Mouse (Mus musculus): ENCODE measurements around the gene Mob1b. TPM values are rescaled to one million over a fixed set of nuclear protein-coding genes. Genes with fewer than 3 reads are reported as not detected.

The Mob1b gene
- polyA plus RNA-seq, 1 experiment from 2014 or later: 11.9 TPM

DNA sequence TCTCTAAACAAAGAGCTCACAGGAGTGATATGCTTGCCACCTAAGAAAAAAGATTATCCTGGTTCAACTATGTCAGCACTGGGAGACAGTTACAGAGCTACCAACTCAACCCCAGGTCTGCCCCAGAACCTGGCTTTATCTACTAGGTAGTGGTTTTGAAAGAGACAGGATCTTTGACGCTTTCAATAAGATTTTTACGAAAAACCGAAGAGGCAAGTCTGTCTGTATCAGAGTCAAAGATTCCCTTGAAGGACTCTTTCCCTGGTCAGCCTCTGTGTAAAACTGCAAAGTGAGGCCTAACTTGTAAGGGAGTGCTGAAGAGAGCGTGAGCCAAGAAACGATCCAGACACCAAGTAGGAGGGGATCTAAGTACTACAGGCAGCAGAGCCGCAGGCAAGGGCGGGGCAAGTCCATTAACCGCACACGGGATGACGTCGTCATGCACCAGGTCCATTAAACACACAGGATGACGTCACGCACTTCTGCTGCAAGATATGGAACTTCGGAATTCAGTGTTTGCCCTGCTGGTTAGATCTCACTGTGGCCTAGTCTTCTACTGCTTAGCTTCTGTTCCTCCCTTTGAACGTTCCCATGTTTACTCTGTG, 32.0 kb upstream of the Mob1b start:
- no peak overlapping the region for H3K9ac ChIP-seq
- H3K9me3 ChIP-seq: no peaks in the 10 kb centered on the region
- H3K4me3 ChIP-seq: no peak overlapping the region
- no peaks in the 10 kb centered on the region for H3K36me3 ChIP-seq
- no peak overlapping the region for H3K27ac ChIP-seq
- no peaks in the 10 kb centered on the region for H3K4me1 ChIP-seq
- 59% methylated on average over 15 of the region's 15 CpGs for WGBS
- H3K4me2 ChIP-seq: no peak overlapping the region
- ATAC-seq (ENCODE audit: borderline replicate concordance, extremely low read depth, low FRiP score, low TSS enrichment): peak; percentile 55; the same call in 1 of the 2 replicates
- peaks cover 7% of the 10 kb centered on the region; the same call in 1 of the 2 replicates for H3K27me3 ChIP-seq

DNA sequence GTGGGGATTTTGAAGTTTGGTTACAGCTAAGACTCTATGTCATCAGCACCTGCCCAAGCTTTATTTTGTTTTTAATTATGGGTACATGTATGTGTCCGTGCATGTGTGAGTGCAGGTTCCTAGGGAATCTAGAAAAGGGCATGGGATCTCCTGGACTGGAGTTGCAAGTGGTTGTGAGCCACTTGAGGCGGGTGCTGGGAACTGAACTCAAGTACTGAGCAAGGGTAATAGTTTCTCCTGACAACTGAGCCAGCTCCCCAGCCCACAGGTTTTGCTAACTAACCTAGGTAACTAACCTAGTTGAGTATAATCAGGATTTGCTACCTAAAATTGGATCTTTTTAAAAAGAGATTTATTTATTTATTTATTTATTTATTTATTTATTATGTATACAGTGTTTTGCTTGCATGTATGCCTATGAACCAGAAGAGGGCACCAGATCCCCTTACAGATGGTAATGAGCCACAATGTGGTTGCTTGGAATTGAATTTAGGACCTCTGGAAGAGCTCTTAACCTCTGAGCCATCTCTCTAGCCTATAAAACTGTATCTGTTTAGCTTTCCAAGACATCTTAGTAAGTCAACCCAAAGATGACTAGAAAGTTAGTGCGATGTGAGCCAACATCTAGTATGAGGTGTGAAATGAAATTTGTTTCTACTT, 31.2 kb upstream of the Mob1b start:
- Histone ChIP-seq H3K9ac (no peak overlapping the region), H3K27me3 (peaks cover 7% of the 10 kb centered on the region; the same call in 1 of the 2 replicates), H3K36me3 (no peaks in the 10 kb centered on the region), H3K27ac (no peak overlapping the region), H3K4me3 (no peak overlapping the region), H3K4me1 (no peaks in the 10 kb centered on the region), H3K9me3 (no peaks in the 10 kb centered on the region), H3K4me2 (no peak overlapping the region)
- no peak for ATAC-seq (ENCODE audit: borderline replicate concordance, extremely low read depth, low FRiP score, low TSS enrichment)
- WGBS: 79% methylated on average over 3 of the region's 3 CpGs

DNA sequence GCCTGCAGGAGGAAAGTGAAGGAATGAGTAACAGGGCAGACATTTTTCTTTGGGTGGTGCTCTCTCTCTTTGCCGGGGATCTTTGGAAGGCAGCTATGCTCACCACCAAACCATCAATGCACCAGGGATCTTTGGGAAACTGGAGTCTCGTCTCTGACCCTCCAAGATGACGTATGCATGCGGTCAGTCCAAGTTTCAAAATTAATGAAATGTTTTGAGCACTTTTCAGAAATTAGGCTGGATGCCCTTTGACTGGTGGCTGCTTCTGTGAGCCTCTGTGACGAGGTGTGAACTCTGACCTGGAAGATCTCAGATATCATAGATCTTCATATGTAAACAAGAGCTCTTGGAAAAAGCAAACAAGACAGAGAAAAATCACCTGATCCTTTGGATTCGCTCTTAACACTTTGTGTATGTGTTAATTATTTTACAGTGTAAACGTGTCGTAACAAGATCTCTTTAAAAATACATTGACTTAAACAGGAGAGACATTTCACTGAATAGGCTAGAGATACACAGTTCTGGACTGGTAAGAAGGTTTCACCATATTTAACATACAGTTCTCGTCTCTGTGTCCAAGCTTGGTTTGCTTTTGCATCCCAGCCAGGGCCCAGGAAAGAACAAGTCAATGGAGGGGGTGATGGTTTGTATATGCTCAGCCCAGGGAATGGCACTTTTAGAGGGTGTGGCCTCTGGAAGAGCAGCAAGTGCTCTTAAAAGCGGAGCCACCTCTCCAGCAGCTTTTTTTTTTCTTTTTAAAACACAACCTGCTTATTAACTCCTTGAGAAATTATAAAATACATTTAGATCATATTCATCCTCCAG, 29.8 kb upstream of the Mob1b start:
- 0 out of 2 replicates have a peak, but pooled peaks cover under 1% of the 10 kb centered on the region for H3K27me3 ChIP-seq
- H3K4me1 ChIP-seq: no peaks in the 10 kb centered on the region
- no peaks in the 10 kb centered on the region for H3K9me3 ChIP-seq
- H3K4me3 ChIP-seq: no peak overlapping the region
- no peak for ATAC-seq (ENCODE audit: borderline replicate concordance, extremely low read depth, low FRiP score, low TSS enrichment)
- H3K4me2 ChIP-seq: no peak overlapping the region
- WGBS: 26% methylated on average over 10 of the region's 10 CpGs
- H3K36me3 ChIP-seq: no peaks in the 10 kb centered on the region
- no peak overlapping the region for H3K9ac ChIP-seq
- H3K27ac ChIP-seq: no peak overlapping the region

DNA sequence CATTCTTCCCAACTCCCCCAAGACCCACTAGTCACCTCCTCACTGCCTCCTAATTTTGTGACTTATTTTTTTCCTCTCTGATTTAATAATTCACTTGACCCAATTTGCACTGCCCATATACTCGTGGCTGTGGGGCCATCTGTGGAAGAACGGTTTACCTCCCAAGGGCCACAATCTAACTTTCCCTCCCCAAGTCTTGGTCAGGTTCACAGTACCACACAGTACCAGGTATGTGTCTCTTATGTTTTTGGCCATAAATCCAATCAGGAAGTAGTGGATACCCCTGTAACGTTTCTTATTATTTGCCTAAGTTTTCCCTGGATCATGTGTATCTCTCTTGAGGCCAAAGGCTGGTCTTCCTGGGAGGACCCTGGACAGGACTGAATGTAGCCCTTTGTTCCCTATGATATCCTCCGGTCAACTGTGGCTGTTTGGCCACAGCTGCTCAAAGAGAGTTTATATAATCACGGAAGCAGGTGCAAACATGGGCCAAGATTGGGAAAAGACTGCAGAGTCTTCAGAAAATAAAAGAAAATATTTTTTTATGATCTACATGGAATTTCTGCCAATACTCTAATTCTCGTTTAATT, 29.1 kb upstream of the Mob1b start:
- no peak for ATAC-seq (ENCODE audit: borderline replicate concordance, extremely low read depth, low FRiP score, low TSS enrichment)
- Histone ChIP-seq H3K4me1 (no peaks in the 10 kb centered on the region), H3K27ac (no peak overlapping the region), H3K4me3 (no peak overlapping the region), H3K4me2 (no peak overlapping the region), H3K9me3 (no peaks in the 10 kb centered on the region), H3K36me3 (no peaks in the 10 kb centered on the region), H3K27me3 (no peaks in the 10 kb centered on the region), H3K9ac (no peak overlapping the region)
- WGBS: 51% methylated on average over 6 of the region's 6 CpGs

DNA sequence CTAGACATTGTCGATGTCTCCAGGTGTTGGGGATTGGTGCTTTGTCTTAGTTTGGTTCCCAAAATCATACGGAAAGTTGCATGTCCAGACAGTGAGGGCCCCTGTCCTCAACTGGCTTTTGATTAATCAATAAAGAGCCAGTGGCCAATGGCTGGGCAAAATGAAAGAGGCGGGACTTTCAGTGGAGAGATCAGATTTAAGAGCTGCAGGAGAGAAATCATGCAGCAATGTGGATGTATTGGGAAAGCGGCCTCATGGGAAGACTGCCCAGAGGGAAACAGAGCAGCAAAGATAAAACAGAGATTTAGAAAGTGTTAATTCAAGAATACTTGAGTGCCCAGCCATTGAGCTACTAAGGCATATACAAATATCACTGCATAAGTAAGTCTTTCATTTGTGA, 28.1 kb upstream of the Mob1b start:
- WGBS: 83% methylated on average over 4 of the region's 4 CpGs
- Histone ChIP-seq H3K9ac (no peak overlapping the region), H3K36me3 (no peaks in the 10 kb centered on the region), H3K27me3 (no peaks in the 10 kb centered on the region), H3K4me3 (no peak overlapping the region), H3K27ac (no peak overlapping the region), H3K9me3 (no peaks in the 10 kb centered on the region), H3K4me1 (no peaks in the 10 kb centered on the region), H3K4me2 (no peak overlapping the region)
- ATAC-seq (ENCODE audit: borderline replicate concordance, extremely low read depth, low FRiP score, low TSS enrichment): no peak

DNA sequence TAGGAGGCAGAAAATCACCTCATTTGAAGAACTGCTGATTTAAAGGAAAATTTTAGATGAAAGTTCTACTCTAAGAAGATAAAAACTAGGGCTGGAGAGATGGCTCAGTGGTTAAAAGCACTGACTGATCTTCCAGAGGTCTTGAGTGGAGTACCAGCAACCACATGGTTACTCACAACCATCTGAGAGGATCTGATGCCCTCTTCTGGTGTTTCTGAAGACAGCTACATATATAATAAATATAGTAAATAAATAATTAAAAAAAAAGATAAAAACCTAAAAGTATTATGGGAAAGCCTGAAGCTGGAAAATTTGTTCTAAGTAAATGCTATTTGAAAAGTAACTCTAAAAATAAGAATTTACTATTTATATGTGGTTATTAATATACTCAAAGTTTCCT, 27.6 kb upstream of the Mob1b start:
- Histone ChIP-seq H3K36me3 (no peaks in the 10 kb centered on the region), H3K9ac (no peak overlapping the region), H3K4me3 (no peak overlapping the region), H3K4me2 (no peak overlapping the region), H3K4me1 (no peaks in the 10 kb centered on the region), H3K27me3 (no peaks in the 10 kb centered on the region), H3K9me3 (no peaks in the 10 kb centered on the region), H3K27ac (no peak overlapping the region)
- no peak for ATAC-seq (ENCODE audit: borderline replicate concordance, extremely low read depth, low FRiP score, low TSS enrichment)

DNA sequence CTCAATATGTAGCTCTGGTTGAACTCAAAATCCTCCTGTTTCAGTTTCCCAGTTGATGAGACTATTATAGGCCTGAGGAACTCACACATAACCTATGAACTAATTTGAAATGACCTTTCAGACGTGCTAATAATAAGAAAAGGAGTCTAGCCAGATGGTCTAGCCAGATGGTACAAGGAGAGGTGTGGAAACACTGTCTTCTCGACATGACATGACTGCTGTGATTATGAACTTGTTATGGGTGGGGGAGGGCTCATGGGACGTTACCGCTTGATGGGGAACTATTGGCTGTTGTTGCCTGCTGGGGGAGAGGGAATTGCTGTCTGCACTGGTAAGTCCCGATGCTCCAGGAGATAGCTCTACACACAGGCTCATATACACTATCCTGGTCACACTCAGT, 23.4 kb upstream of the Mob1b start:
- Histone ChIP-seq H3K36me3 (no peaks in the 10 kb centered on the region), H3K9ac (no peak overlapping the region), H3K9me3 (no peaks in the 10 kb centered on the region), H3K4me1 (no peaks in the 10 kb centered on the region), H3K27ac (no peak overlapping the region), H3K4me2 (no peak overlapping the region), H3K4me3 (no peak overlapping the region), H3K27me3 (no peaks in the 10 kb centered on the region)
- no peak for ATAC-seq (ENCODE audit: borderline replicate concordance, extremely low read depth, low FRiP score, low TSS enrichment)
- WGBS: 72% methylated on average over 5 of the region's 5 CpGs

DNA sequence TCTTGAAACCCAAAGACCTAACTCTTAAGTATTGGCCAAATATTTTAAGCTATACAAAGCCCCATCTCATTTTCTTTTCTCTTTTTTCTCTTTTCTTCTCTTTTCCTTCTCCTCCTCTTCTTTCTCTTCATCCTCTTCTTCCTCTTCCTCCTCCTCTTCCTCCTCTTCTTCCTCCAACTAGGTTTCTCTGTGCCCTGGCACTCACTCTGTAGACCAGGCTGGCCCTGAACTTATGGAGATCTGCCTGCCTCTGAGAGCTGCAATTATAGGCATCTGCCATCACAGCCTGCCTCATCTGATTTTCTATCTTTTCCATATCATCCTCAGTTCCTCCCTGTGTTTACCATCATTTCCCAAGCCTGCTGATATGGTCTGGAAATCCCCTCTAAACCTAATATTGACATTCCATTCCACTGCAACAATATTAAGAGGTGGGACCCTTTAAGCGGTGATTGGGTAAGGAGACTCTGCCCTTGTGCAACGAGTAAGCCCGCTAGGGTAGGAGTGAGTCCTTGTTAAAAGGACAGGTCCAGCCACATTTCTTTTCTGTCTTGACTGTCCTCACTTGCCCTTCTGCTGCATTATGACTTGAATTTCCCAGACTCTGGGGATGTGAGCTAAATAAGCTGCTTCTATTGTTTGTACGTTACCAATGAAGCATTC, 21.3 kb upstream of the Mob1b start:
- no peaks in the 10 kb centered on the region for H3K27me3 ChIP-seq
- no peaks in the 10 kb centered on the region for H3K4me1 ChIP-seq
- no peak overlapping the region for H3K9ac ChIP-seq
- WGBS: 37% methylated on average over 4 of the region's 4 CpGs
- H3K4me3 ChIP-seq: no peak overlapping the region
- no peaks in the 10 kb centered on the region for H3K36me3 ChIP-seq
- no peaks in the 10 kb centered on the region for H3K9me3 ChIP-seq
- no peak overlapping the region for H3K4me2 ChIP-seq
- no peak overlapping the region for H3K27ac ChIP-seq
- peak; percentile 49; the same call in 1 of the 2 replicates for ATAC-seq (ENCODE audit: borderline replicate concordance, extremely low read depth, low FRiP score, low TSS enrichment)

DNA sequence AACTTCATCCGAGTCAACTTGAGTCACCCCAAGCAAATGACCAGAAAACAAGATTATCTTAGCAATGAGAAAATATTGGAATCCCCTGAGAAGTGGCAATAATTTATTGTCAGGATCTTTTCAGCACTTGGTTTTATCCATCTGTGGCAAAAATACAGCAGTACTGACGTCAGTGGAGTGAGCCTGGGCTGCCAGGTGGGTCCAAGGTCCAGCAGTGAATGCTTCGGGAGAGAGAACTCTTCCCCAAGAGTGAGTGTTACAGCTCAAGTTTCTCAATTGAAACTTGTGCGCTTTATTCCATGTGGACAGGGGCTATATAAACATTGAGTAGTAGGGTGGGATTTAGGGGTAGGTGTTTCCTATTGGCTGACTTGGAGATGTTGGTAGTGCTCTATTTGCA, 18.6 kb upstream of the Mob1b start:
- no peak for ATAC-seq (ENCODE audit: borderline replicate concordance, extremely low read depth, low FRiP score, low TSS enrichment)
- Histone ChIP-seq H3K4me3 (no peak overlapping the region), H3K4me2 (no peak overlapping the region), H3K9ac (no peak overlapping the region), H3K27ac (no peak overlapping the region), H3K9me3 (no peaks in the 10 kb centered on the region), H3K27me3 (no peaks in the 10 kb centered on the region), H3K4me1 (no peaks in the 10 kb centered on the region), H3K36me3 (no peaks in the 10 kb centered on the region)
- WGBS: 60% methylated on average over 4 of the region's 4 CpGs

DNA sequence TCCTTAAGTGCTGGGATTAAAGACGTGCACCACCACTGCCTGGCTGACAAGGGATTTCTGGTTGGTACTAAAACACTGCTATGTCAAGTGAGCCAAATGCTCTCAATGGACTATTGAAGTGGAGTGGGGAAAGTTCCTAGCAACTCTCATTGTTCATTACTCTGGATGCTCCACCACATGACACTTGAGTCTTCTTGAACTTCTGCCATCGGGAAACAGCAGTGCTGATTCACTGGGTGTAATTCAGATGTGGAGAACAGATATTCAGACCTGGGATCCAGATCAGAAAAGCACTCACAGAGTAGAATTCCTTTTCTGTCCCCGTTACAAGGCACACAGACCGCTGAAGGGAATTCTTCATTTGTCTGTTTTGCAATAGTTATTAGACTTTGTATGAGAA, 17.1 kb upstream of the Mob1b start:
- Histone ChIP-seq H3K4me2 (no peak overlapping the region), H3K27ac (no peak overlapping the region), H3K36me3 (no peaks in the 10 kb centered on the region), H3K4me3 (no peak overlapping the region), H3K9me3 (no peaks in the 10 kb centered on the region), H3K9ac (no peak overlapping the region), H3K4me1 (no peaks in the 10 kb centered on the region), H3K27me3 (no peaks in the 10 kb centered on the region)
- WGBS: 69% methylated on average over 4 of the region's 4 CpGs
- no peak for ATAC-seq (ENCODE audit: borderline replicate concordance, extremely low read depth, low FRiP score, low TSS enrichment)

DNA sequence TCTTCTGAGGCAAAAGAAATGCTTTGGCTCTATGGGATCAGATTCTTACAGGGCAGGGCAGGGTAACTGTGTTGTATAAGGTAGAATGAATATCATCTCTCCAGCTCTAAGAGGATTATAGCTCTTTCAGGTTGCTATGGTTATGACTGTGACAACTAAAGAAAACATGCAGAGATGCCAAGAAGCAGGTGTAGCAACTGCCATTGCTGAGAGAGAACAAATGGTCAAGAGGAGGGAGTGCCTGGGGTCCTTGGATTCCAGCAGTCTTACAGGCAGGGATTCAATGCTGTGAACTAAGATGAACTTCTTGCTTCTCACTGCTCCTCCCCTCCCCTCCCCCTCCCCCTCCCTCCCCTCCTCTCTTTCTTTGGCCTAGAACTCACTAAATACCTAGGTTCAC, 9.5 kb upstream of the Mob1b start:
- no peak overlapping the region for H3K4me2 ChIP-seq
- no peaks in the 10 kb centered on the region for H3K9me3 ChIP-seq
- ATAC-seq (ENCODE audit: borderline replicate concordance, extremely low read depth, low FRiP score, low TSS enrichment): peak; percentile 59; the same call in 1 of the 2 replicates
- H3K9ac ChIP-seq: no peak overlapping the region
- no peaks in the 10 kb centered on the region for H3K36me3 ChIP-seq
- H3K27ac ChIP-seq: peak overlapping the region; percentile 39; the same call in 1 of the 2 replicates
- H3K4me3 ChIP-seq: no peak overlapping the region
- no peaks in the 10 kb centered on the region for H3K27me3 ChIP-seq
- H3K4me1 ChIP-seq: peaks cover 12% of the 10 kb centered on the region; the same call in 1 of the 2 replicates
